Mouse (Mus musculus): Measurements from ENCODE around the gene Ank3.

The Ank3 gene

DNA sequence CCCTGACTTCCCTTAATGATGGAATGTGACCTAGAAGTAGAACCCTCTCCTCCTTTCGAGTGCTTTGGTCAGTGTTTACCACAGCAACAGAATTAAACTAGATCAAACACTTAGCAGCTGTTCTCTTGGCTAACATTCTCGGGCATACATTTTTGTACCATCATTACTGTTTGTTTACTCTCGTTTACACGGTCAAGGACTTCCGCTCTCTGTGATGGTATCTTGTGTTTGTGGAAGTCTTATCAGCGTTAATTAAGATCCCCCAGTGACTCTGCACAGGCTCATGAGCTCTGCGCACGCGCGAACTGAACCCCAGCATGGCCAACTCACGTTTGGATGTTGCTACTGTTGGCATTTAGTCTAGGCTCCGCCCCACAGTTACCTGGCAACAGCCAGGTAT is 16.3 kb downstream of the Ank3 start:
- DNase-seq (ENCODE audit: low spot score), result no peak

GRCm38 (mm10) chr10:69418716-69419115 is 20.1 kb downstream of the Ank3 start:
- DNase-seq (ENCODE audit: low spot score), result no peak

GRCm38 (mm10) chr10:69420306-69420705 is 21.7 kb downstream of the Ank3 start:
- DNase-seq (ENCODE audit: low spot score), result no peak

GRCm38 (mm10) chr10:69424051-69424450 is 25.5 kb downstream of the Ank3 start:
- no peak for DNase-seq (ENCODE audit: low spot score)

DNA sequence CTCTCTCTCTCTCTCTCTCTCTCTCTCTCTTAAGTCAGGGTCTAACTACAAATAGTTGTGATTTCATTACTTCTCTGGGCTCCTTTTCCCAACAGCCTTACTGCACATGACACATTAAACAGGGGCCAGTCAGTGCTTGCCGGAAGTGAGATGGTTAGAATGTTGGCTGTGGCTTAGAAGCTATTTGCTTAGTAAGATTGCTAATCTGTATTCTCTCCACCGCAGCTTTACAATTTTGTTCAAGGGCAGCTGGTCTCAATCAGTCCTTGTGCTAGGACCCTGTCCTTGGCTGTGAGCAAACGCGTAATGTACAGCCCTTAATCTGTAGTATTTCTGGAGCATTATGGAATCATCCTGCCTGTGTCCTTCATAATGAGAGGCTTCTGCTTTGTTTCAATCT is 31.6 kb downstream of the Ank3 start:
- DNase-seq (ENCODE audit: low spot score), result no peak

GRCm38 (mm10) chr10:69431101-69431500 is 32.5 kb downstream of the Ank3 start:
- DNase-seq (ENCODE audit: low spot score), result no peak

- no peak for DNase-seq (ENCODE audit: low spot score)
Measured at GRCm38 (mm10) chr10:69435213-69435612, 36.6 kb downstream of the Ank3 start.

DNA sequence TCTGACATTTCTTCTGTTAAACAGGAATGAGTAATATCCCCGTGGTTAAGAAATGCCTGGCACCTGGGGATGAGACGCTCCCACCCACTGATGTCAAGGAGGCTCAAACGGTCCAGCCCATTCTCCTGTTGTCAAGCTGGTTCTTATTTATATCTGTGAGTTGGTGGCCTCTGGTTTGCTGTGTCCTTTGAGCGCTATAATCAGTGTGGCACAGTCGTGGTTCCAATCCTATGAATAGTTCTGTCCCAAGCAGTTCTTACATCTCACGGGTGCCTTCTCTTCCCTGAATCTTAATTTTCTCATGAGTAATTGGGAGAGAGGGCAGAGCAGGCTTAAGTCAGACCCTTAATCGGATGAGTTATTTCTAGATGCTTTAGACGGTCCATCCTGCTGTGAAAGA is 40.9 kb downstream of the Ank3 start:
- no peak for DNase-seq (ENCODE audit: low spot score)

GRCm38 (mm10) chr10:69444546-69444945 is 46.0 kb downstream of the Ank3 start:
- DNase-seq (ENCODE audit: low spot score), result no peak

- DNase-seq (ENCODE audit: low spot score), result no peak
Measured at GRCm38 (mm10) chr10:69445951-69446350, 47.4 kb downstream of the Ank3 start.

DNA sequence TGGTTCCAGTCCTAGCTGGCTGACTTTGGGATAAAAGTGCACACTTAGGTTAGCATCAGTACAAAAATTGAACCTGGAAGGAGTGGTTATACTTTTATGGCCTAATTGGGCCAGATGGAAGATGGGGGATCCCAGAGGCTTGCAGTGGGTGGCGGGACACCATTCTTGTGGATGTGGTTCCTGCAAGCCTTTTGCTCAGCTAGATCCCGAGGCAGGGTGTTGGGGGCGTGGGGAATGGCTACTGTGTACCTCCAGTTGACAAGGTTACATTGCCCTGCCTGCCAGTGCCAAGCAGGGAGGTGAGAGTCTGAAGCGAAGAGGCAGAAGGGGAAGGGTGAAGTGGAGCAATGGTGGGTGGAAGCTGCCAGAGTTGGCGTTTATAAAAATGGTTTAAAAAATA is 48.0 kb downstream of the Ank3 start:
- DNase-seq (ENCODE audit: low spot score), result no peak

- DNase-seq (ENCODE audit: low spot score), result no peak
Measured at GRCm38 (mm10) chr10:69447308-69447707, 48.7 kb downstream of the Ank3 start.

- DNase-seq (ENCODE audit: low spot score), result no peak
Measured at GRCm38 (mm10) chr10:69448174-69448573, 49.6 kb downstream of the Ank3 start.

DNA sequence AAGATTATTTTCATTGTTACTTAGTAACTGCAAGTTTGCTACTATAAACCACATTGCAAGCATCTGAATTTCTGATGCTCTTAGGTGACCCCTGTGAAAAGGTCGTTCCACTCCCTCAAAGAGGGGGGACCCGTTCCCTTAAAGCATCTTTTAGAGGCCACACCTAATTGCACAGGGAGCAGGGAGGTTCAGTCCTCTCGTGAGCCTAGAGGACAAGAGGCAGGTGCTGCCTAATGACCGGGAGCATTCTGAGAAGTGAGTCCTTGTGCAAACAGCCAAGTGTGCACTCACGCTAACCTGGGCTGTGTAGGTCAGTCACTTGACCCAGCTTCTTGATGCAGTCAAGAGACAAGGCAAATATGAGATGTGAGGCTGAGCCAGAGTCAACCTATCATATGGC is 52.4 kb downstream of the Ank3 start:
- DNase-seq (ENCODE audit: low spot score), result no peak

DNA sequence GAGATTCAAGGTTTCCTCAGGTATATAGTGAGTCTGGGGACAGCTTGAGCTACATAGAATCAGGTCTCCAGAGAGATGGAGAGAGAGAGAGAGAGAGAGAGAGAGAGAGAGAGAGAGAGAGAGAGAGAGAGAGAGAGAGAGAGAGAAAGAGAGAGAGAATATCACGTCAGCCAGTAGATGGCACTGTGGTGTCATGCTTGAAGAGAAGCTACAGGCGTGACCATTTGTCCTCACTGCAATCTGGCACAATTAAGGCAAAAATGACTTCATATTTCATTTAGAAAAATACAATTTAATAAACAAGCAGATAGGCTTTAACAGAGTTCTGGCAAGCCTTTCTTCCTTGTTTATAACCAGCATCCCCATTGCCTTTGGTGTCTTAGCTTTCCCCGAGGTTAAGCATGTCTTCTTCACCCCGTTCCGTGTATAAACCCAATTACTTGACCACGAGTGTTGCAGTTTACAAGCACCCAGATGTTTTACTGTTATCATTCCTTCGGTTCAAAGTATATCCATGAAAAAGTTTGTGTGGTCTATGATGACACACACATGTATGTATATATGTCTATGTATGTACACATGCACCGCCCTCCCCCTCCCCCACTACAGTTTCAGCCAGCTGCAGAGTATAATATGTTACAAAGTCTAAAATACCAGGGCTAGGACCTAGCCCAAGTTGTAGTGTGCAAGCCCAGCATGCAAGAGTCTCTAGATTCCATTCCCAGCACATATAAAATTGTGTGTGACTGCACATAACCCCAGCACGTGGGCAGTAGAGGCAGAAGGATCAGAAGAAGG is 53.8 kb downstream of the Ank3 start:
- peak; percentile 81 for DNase-seq (ENCODE audit: low spot score)

- no peak for DNase-seq (ENCODE audit: low spot score)
Measured at GRCm38 (mm10) chr10:69453531-69453930, 55.0 kb downstream of the Ank3 start.

DNA sequence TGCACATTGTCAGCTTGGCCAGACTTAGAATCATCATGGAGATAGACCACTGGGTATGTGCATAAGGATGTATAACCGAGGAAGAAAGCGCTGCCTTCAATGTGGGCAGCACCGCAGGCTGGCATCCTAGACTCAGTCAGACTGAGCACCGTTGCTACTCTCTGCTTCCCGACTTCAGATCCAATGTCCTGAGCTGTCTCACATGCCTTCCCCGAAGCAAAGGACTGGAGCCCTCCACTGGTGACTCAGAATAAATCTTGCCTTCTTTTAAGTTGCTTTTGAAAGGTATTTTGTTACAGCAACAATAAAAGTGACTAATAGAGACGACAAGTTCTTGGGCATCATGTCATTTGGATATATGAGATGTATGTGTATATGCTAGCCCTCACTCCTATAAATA is 55.9 kb downstream of the Ank3 start:
- no peak for DNase-seq (ENCODE audit: low spot score)

DNA sequence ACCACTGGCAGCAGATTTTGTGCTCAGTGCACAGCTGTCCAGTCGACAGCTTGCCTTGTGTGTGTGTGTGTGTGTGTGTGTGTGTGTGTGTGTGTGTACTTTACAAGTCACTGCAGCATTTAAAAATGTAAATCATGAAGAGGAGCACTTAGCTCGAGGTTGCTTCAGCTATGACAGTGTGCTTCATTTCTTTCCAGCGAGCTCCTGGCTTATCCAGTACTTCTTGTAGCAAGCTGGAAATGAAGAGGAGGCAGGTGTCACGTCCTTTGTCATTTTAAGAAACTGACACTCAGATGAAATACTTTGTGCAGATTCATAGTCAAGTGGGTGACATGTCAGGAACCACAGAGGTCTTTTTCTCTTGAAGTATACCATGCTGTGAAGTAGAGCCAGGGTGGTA is 66.3 kb downstream of the Ank3 start:
- no peak for DNase-seq (ENCODE audit: low spot score)

DNA sequence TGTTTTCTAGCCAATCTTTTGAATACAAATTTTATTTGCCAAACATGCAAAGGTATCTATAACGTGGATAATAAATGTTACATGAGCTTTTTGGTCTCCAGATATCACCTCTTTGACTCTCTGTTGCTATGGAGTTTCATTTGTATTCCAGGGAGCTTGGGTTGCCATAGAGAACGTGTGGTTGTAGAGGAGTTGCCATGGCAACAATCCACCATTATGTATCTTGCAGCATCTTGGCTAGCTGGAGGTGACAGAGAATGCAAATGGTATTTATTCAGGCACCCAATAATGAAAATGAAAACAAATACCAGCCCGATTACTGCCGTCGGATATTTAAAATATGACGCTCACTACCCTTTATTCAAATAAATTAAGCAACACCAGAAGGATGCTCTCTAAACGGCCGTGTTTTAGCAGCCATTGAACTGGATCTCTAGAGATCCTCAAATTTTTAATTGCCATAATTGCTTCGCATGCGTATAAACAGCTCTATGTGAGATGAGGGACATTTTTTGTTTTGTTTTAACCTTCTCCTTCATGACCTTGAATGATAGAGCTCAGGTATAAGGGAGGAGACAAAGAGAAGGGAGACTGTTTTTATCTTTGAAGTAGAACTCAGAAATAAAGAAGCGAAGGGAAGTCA is 67.1 kb downstream of the Ank3 start:
- peak; percentile 84 for DNase-seq (ENCODE audit: low spot score)

DNA sequence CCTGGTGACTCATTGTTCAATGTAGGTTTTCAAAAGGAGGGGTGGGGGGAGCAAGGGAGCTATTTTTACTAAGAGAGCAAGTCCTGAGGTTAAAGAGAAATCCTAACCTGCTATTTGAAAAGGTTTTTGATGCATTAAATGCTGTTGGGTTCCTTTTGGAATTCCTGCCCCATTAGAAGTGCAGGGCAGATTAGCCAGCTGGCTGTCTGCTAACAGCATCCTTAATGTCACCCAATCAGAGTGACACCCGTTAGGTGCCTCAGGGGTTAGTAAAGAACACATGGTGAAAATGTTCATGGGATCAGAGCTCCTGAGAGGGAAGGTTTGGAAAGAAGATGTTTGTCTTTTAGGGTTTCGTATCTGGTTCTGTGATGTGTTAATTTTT is 67.6 kb downstream of the Ank3 start:
- no peak for DNase-seq (ENCODE audit: low spot score)

GRCm38 (mm10) chr10:69466586-69466985 is 68.0 kb downstream of the Ank3 start:
- peak; percentile 24 for DNase-seq (ENCODE audit: low spot score)

DNA sequence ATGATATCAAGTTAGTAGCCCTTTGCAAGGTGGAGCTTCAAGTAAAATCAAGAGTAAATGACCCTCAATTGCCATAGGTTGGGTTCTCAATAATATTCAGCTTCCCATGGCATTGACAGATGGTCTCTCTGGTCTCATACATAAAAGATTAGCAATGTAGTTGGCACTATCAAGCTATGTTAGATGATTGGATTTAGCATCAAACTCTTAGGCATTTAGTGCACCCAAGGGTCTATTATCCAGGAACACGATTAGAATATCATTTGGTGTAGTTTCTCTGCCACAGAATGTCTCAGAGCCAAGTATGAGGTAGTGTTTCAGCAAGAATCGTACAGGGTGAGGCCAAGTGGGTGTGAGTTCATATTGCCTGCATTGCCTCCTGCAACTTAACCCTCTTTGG is 68.6 kb downstream of the Ank3 start:
- no peak for DNase-seq (ENCODE audit: low spot score)

DNA sequence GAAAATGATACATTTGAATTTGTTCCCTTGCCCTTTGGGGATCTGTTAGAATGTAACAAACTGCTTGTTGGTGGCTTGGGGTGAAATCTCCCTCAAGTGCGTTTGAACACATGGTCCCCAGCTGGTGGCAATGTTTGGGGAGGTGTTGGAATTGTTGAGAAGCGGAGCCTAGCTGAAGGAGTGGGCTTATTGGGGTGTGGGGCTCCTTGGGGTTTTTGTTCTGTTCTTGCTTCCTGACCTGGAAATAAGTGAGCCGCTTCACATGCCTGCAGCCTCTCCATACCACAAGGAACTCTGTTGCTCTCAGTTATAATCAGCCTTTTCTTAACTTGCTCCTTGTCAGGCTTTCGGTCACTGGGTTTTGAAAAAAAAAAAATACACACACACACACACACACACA is 73.3 kb downstream of the Ank3 start:
- no peak for DNase-seq (ENCODE audit: low spot score)

DNA sequence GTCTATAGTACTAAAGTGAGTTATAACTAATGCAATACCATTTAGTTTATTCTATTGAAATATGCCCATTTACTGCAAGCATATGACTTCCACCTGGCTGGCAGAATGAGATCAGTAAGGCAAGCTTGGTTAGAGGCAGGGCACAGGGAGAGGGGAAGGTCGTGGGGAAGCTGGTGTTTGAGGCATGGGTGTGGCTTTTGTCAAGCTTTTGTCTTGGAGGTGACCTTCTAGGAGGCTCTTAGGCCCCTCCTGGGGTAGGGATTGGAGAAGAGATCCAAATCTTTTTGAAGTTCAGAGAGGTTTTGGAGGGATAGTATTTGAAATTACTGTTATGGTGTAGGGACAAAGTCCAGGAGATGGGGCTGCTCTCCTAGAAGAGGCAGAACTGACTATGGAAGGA is 78.3 kb downstream of the Ank3 start:
- no peak for DNase-seq (ENCODE audit: low spot score)

Data from embryo, embryonic 10.5 days (tissue).